Mouse (Mus musculus): ENCODE data around the gene Cnpy3. TPM values are rescaled to one million over a fixed set of nuclear protein-coding genes. Genes with fewer than 3 reads are reported as not detected.

Gene Cnpy3
- total and polyA plus RNA-seq, 2 experiments from 2014 or later, result 68.2 to 77.2 TPM

GRCm38 (mm10) chr17:46685913-46686312, 66.1 kb downstream of the Cnpy3 start:
- no peak for TF ChIP-seq CTCF (IDR thresholded peaks at IDR 0.05; ENCODE audit: low read depth)
- Histone ChIP-seq H3K9ac (no peak overlapping the region), H3K36me3 (ENCODE audit: insufficient read depth) (peaks cover 47% of the 10 kb centered on the region), H3K4me1 (ENCODE audit: insufficient read depth) (peaks cover 6% of the 10 kb centered on the region; the same call in 1 of the 2 replicates), H3K9me3 (ENCODE audit: low read length) (no peaks in the 10 kb centered on the region), H3K27me3 (ENCODE audit: insufficient read depth, low read length) (no peaks in the 10 kb centered on the region), H3K27ac (ENCODE audit: low read depth, low read length) (no peak overlapping the region), H3K4me2 (ENCODE audit: low read depth) (no peak overlapping the region), H3K4me3 (ENCODE audit: low read depth, low read length) (no peak overlapping the region)
- ATAC-seq (no peak), DNase-seq (no peak)
- WGBS, result 90% methylated on average over 6 of the region's 6 CpGs

Other genes starting within 250 kb of the Cnpy3 start
- gene Cul9, start 205.8 kb downstream of the Cnpy3 start, total RNA-seq (2014; rRNA removed), result 31.9 and 44.4 TPM in 2 replicates
- 9.7 and 13.7 TPM in 2 replicates for gene Cul9, start 205.8 kb downstream of the Cnpy3 start, polyA plus RNA-seq (2015; fragmentation: Nextera tagmentation; extraction: Ambion mirVana)
- 47.2 and 57.0 TPM in 2 replicates for gene Srf, start 196.0 kb downstream of the Cnpy3 start, total RNA-seq (2014; rRNA removed)
- 2.3 and 2.4 TPM in 2 replicates for gene Srf, start 196.0 kb downstream of the Cnpy3 start, polyA plus RNA-seq (2015; fragmentation: Nextera tagmentation; extraction: Ambion mirVana)
- gene Ptk7, start 122.7 kb downstream of the Cnpy3 start, total RNA-seq (2014; rRNA removed), result 42.4 and 56.6 TPM in 2 replicates
- 18.9 and 19.7 TPM in 2 replicates for gene Ptk7, start 122.7 kb downstream of the Cnpy3 start, polyA plus RNA-seq (2015; fragmentation: Nextera tagmentation; extraction: Ambion mirVana)
- 31.2 and 32.7 TPM in 2 replicates for gene Klc4, start 106.2 kb downstream of the Cnpy3 start, total RNA-seq (2014; rRNA removed)
- gene Klc4, start 106.2 kb downstream of the Cnpy3 start, polyA plus RNA-seq (2015; fragmentation: Nextera tagmentation; extraction: Ambion mirVana), result 20.3 and 21.3 TPM in 2 replicates
- 51.4 and 62.9 TPM in 2 replicates for gene Mrpl2, start 106.0 kb downstream of the Cnpy3 start, total RNA-seq (2014; rRNA removed)
- gene Mrpl2, start 106.0 kb downstream of the Cnpy3 start, polyA plus RNA-seq (2015; fragmentation: Nextera tagmentation; extraction: Ambion mirVana), result 96.2 and 111 TPM in 2 replicates
- 77.0 and 89.9 TPM in 2 replicates for gene Cul7, start 101.9 kb downstream of the Cnpy3 start, total RNA-seq (2014; rRNA removed)
- gene Cul7, start 101.9 kb downstream of the Cnpy3 start, polyA plus RNA-seq (2015; fragmentation: Nextera tagmentation; extraction: Ambion mirVana), result 20.6 and 24.0 TPM in 2 replicates
- 29.7 and 31.1 TPM in 2 replicates for gene Rrp36, start 77.9 kb downstream of the Cnpy3 start, total RNA-seq (2014; rRNA removed)
- 39.4 and 52.1 TPM in 2 replicates for gene Rrp36, start 77.9 kb downstream of the Cnpy3 start, polyA plus RNA-seq (2015; fragmentation: Nextera tagmentation; extraction: Ambion mirVana)
- 124 and 169 TPM in 2 replicates for gene Mea1, start 73.4 kb downstream of the Cnpy3 start, total RNA-seq (2014; rRNA removed)
- 280 and 286 TPM in 2 replicates for gene Mea1, start 73.4 kb downstream of the Cnpy3 start, polyA plus RNA-seq (2015; fragmentation: Nextera tagmentation; extraction: Ambion mirVana)
- 71.1 and 77.3 TPM in 2 replicates for gene Klhdc3, start 71.3 kb downstream of the Cnpy3 start, total RNA-seq (2014; rRNA removed)
- 207 and 211 TPM in 2 replicates for gene Klhdc3, start 71.3 kb downstream of the Cnpy3 start, polyA plus RNA-seq (2015; fragmentation: Nextera tagmentation; extraction: Ambion mirVana)
- gene Ppp2r5d, start 47.1 kb downstream of the Cnpy3 start, total RNA-seq (2014; rRNA removed), result 90.5 and 103 TPM in 2 replicates
- 85.5 and 93.5 TPM in 2 replicates for gene Ppp2r5d, start 47.1 kb downstream of the Cnpy3 start, polyA plus RNA-seq (2015; fragmentation: Nextera tagmentation; extraction: Ambion mirVana)
- gene Pex6, start 40.8 kb downstream of the Cnpy3 start, total RNA-seq (2014; rRNA removed), result 36.5 and 37.9 TPM in 2 replicates
- gene Pex6, start 40.8 kb downstream of the Cnpy3 start, polyA plus RNA-seq (2015; fragmentation: Nextera tagmentation; extraction: Ambion mirVana), result 19.6 TPM in 2 replicates
- not detected in 2 replicates for gene Gnmt, start 23.0 kb downstream of the Cnpy3 start, total RNA-seq (2014; rRNA removed)
- gene Gnmt, start 23.0 kb downstream of the Cnpy3 start, polyA plus RNA-seq (2015; fragmentation: Nextera tagmentation; extraction: Ambion mirVana), result 1.4 and 2.1 TPM in 2 replicates
- not detected in 2 replicates for gene Ptcra, start 11.5 kb upstream of the Cnpy3 start, total RNA-seq (2014; rRNA removed)
- gene Ptcra, start 11.5 kb upstream of the Cnpy3 start, polyA plus RNA-seq (2015; fragmentation: Nextera tagmentation; extraction: Ambion mirVana), result 0.23 TPM in 1 of 2 replicates, not detected in the other
- 39.8 and 42.7 TPM in 2 replicates for gene 2310039H08Rik, start 20.4 kb upstream of the Cnpy3 start, total RNA-seq (2014; rRNA removed)
- 67.1 and 88.8 TPM in 2 replicates for gene 2310039H08Rik, start 20.4 kb upstream of the Cnpy3 start, polyA plus RNA-seq (2015; fragmentation: Nextera tagmentation; extraction: Ambion mirVana)
- gene Rpl7l1, start 30.5 kb upstream of the Cnpy3 start, total RNA-seq (2014; rRNA removed), result 62.9 and 64.4 TPM in 2 replicates
- gene Rpl7l1, start 30.5 kb upstream of the Cnpy3 start, polyA plus RNA-seq (2015; fragmentation: Nextera tagmentation; extraction: Ambion mirVana), result 73.4 and 83.1 TPM in 2 replicates
- gene Bicral, start 106.3 kb upstream of the Cnpy3 start, total RNA-seq (2014; rRNA removed), result 17.4 and 36.7 TPM in 2 replicates
- gene Bicral, start 106.3 kb upstream of the Cnpy3 start, polyA plus RNA-seq (2015; fragmentation: Nextera tagmentation; extraction: Ambion mirVana), result 3.8 and 6.7 TPM in 2 replicates
- gene Tbcc, start 138.5 kb upstream of the Cnpy3 start, total RNA-seq (2014; rRNA removed), result 46.2 and 63.4 TPM in 2 replicates
- 52.2 and 53.0 TPM in 2 replicates for gene Tbcc, start 138.5 kb upstream of the Cnpy3 start, polyA plus RNA-seq (2015; fragmentation: Nextera tagmentation; extraction: Ambion mirVana)
- 0.14 TPM in 1 of 2 replicates, not detected in the other for gene Prph2, start 158.2 kb upstream of the Cnpy3 start, total RNA-seq (2014; rRNA removed)
- not detected in 2 replicates for gene Prph2, start 158.2 kb upstream of the Cnpy3 start, polyA plus RNA-seq (2015; fragmentation: Nextera tagmentation; extraction: Ambion mirVana)

All from forebrain, postnatal 0 days (tissue).